Mouse (Mus musculus): ENCODE measurements at regions not wholly inside any gene's neighbourhood (a gene's known extent, or its start where the extent isn't known, plus 50 kb on each side); places are given as distances from the start of the nearest gene placed in this dataset.
"Not testable (repeated sequence)": the region's sequence is repeated elsewhere in the genome, so short reads cannot be mapped to it uniquely, and the experiment has no call there.

- DNase-seq (ENCODE audit: low read depth, low spot score), result no peak
These were observed 166.1 kb downstream of the Akr1d1 start for GRCm38 (mm10) chr6:37696074-37696473.

GRCm38 (mm10) chr6:37703946-37704345 lies 166.7 kb upstream of the Trim24 start:
- no peak for DNase-seq (ENCODE audit: low read depth, low spot score)

DNA sequence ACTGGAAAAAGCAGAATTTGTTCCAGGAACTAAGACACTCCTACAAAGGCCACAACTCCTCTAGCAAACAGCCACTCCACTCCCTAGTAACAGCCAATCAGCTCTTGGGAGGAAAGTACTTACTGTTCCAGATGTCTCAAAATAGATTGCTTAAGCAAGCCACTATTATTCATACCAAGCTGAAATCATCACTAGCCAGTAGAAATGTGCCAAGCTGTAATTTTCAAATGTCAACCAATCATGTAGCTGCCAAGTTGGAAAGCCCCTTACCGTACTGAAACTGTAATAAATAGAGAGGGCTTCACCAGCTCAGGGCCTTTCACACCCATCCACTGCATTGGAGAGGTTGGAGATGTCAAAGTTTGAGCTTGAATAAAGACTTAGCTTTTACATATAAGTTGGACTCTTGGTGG lies 164.9 kb upstream of the Trim24 start:
- no peak for DNase-seq (ENCODE audit: low read depth, low spot score)

DNA sequence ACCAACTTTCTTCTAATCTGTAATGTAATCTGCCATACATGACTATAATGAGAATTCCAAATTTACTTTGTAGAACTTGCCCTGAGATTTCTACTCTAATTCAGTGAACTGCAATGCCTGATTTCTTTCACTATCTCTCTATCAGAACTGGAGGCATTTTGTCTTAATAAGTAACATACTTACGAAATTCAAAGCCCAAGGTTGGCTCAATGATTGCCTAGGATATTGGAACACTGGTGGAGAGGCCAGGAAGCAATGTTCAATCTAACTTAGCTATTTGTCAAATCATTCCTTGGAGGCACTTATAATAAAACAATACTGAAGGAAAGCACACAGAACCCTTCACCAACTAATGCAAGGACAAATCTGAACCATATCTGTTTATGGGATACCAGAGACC lies 162.9 kb upstream of the Trim24 start:
- DNase-seq (ENCODE audit: low read depth, low spot score), result not testable (repeated sequence)

DNA sequence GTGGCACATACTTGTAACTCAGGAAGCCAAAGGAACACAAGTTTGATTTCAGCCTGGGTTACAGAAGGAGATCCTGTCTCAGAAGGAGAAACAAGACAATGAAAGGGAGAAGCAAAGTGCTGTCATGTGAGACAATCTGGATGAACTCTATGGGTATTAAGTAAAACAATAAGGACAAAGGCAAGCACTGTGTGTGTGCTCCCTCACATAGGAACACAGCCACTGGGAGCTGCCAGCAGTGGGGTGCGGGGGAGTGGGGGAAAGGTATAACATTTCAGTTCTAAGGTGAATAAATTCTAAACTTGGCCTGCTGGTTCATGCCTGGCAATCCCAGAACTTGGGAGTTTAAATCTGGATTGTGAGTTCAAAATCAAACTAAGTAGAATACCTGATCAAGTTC lies 158.8 kb upstream of the Trim24 start:
- no peak for DNase-seq (ENCODE audit: low read depth, low spot score)

GRCm38 (mm10) chr6:37713411-37713810 lies 157.2 kb upstream of the Trim24 start:
- DNase-seq (ENCODE audit: low read depth, low spot score), result no peak

DNA sequence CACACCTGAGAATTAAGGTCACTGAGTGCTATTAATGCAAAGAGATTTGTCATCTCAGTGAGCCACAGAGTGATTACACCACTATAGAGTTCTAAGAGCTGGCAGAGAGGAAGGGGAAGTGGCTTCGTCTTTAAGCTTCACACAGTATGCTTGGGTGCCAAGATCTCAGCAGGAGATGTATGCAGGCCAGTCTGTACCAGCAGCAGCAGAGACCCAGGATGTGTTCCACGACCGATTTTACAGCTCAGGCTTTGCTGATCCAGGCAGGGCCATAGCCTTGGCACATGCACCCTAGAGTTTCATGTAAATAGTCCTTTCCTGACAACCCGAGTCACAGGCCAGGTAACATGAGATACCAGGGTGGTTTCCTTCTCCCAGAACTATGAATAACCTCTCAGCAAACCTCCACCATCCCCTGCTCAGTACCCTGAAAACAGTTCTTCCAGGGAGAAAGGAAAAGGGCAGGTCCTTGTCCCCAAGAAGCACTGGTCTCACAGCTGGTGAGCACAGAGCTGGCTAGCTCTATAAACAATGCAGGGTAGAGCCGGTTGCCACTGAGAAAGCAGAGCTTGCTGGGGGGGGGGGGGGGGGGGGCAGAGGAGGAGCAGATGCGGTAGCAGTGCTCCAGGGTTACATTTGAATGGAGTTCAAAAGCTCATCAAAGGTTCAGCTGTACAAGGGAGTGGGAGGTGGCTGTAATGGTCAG lies 156.2 kb upstream of the Trim24 start:
- DNase-seq (ENCODE audit: low read depth, low spot score), result no peak

DNA sequence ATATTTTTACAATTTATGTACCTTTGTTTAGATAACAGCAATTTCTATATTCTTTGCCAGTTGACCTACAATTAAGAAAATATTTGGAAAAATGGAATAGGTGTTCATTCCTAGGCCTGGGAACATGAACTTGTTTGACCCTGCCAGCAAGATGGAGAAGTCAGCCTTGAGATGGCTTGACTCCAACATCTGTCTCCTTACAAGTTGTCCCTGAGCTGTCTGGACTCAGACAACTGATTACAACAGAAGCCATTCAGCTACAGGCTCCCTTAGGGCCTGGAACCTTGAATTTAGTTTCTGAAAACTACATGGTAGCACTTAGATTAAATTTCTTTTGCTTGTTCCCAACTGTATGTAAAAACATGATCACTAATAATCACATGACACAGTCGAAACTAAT lies 148.9 kb upstream of the Trim24 start:
- no peak for DNase-seq (ENCODE audit: low read depth, low spot score)

DNA sequence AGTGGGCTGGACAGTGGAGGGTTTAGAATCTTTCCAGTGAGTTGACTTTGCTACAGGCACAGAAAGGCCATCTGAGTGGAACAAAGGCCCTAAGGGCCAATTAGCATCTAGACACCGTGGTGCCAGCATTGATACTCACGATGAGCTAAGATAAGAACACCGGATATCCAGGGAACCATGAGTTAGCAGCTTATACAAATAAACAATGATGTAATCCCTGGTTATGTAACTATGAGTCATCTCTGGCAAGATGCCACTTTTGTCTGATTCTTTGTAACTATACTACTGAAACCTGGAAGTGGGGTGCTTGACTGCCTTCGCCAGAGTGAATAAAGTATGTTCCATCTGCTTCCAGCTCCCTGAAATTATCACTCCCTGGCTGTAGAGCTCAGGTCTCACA lies 147.3 kb upstream of the Trim24 start:
- DNase-seq (ENCODE audit: low read depth, low spot score), result no peak

GRCm38 (mm10) chr6:37724240-37724639 lies 146.4 kb upstream of the Trim24 start:
- DNase-seq (ENCODE audit: low read depth, low spot score), result no peak

- DNase-seq (ENCODE audit: low read depth, low spot score), result no peak
These were observed 142.0 kb upstream of the Trim24 start for GRCm38 (mm10) chr6:37728621-37729020.

DNA sequence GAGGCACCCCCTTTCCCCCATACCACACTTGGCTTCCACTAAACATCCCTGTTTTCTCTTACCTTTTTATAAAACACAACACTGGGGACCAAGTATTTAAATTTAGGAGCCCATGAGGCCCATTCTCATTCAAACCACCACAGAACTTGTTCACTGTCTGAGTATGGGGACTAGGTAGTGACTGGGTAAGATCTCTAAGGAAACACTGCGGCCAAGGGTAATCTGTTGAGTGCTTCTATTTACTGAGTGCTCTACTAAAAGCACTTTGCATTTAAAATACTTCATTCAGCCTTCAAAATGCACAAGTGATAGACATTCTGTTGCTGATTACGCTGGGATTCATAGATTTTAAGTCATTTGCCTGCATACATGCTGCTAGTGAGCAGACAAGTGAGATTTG lies 141.4 kb upstream of the Trim24 start:
- no peak for DNase-seq (ENCODE audit: low read depth, low spot score)

DNA sequence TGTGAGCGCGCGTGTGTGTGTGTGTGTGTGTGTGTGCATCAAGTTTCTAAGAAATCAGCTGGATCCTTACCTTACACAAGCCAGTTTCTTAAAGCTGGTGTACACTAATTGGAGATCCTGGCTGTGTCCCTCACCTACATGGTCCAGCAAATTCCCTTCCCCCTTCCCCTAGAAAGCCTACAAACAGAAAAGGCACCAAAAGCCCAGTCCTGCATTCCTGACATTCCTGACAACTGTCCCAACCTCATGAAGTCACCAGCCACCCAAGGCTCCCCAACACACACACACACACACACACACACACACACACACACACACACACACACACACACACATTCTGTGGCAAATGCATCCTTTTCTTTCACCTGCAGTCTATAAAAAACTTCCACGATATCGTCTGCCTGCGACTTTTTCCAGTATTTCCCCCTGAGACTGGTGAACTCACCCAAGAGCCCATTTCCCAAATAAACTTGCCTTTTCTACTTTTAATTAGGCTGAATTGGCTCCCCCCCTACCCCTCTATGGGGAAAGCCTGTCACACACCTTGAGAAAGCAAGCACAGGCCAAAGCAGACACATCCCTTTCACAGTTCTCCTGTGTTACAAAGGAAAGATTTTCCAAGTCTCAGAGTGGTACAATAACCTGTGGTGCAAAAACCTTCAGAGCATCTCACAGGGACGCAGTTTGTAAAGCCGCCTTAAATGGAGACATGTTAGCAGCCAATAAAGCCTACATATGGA lies 139.9 kb upstream of the Trim24 start:
- DNase-seq (ENCODE audit: low read depth, low spot score), result no peak

DNA sequence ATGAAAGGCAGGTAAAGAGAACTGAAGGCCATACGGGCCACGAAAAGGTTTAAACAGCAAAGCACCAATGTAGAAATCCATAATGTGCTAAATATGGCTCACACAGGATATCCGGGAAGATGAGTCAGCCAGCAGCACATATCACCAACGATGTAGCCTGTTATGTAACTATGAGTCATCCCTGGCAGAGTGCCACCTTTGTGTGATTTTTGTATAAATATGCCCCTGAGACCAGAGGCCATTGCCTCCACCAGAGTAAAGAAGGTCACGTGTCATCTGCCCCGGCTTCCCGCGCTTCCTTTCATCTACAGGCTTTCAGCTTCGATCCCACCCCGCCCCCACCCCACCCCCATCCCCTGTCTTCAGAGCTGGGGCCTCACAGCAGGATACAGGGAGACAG lies 138.2 kb upstream of the Trim24 start:
- no peak for DNase-seq (ENCODE audit: low read depth, low spot score)

DNA sequence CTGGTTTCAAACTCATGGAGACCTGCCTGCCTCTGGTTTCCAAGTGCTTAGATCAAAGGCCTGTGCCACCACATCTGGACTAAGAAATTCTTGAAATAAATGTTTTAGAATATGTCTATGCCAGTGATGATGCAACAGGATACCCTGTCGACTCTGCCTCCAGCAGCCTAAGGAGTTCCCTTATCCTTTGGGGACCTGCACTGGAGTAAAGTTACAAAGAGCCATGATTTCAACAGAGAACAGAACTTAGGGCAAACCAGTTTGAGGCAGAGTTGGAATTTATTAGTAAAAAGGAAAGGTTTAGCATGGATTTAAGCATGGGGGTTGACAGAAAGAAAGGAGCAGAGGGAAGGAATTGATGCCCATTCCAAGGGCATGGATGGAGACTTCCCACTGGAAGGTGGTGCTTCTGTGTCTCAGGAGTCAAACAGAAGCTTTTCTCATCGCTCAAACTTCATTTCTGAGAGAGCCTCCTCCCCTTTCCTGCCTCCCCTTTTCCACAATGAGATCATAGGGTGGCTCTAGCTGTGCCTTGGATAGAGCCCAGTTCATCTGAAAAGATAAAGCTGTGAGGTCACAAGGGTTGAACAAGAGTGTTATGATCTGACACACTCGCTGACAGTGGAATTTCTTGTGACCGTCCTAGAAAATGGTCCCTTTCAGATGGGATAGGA lies 135.2 kb upstream of the Trim24 start:
- DNase-seq (ENCODE audit: low read depth, low spot score), result no peak

DNA sequence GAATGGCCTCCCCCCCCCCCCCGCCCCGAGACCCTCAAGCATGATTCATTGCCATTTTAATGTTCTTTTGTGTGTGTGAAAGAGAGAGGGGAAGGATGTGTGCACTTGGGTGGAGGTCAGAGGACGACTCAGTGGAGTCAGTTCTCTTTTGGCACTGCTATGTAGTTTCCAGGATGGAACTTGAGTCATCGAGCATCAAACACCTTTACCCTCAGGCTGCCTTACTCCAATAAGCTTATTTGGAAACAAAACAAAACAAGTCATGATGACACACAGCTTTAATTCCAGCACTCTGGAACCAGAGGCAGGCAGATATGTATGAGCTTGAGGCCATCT lies 134.7 kb upstream of the Trim24 start:
- DNase-seq (ENCODE audit: low read depth, low spot score), result no peak

GRCm38 (mm10) chr6:37740982-37741889 lies 129.4 kb upstream of the Trim24 start:
- no peak for DNase-seq (ENCODE audit: low read depth, low spot score)

DNA sequence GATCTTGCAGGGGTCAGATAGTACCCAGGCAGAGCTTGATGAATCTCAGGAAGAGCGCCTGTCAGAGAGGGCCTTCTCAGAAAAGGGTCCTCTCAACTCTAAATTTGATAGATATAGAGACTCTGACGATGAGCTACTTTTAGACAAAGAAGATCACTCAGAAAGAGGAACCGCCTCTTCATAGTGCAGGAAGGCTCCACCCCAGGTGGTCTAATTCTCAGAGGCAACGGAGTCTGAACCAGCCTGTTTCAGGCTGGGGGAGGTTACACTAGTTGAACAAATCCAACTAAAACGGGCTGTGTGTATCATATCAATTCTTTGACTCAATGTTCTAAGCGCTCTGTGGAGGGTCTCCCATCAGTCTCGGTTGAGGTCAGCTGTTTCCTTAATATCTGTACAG lies 128.7 kb upstream of the Trim24 start:
- DNase-seq (ENCODE audit: low read depth, low spot score), result not testable (repeated sequence)

DNA sequence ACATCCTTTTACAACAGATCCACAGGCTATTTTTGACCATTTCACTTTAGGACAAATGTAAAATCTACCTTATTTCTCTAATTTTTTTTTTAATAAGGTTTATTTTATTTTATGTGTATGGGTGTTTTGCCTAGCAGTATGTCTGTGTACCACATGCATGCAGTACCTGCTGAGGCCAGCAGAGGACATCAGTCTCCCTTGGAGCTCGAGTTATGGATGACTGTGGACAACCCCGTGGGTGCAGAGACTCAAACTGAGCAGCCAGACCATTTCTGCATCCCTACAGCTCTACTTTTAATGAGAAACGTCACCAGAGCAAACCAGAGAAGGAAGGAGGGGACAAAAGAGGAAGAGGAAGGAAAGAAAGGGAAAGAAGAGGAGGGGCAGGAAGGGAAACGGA lies 125.9 kb upstream of the Trim24 start:
- no peak for DNase-seq (ENCODE audit: low read depth, low spot score)

DNA sequence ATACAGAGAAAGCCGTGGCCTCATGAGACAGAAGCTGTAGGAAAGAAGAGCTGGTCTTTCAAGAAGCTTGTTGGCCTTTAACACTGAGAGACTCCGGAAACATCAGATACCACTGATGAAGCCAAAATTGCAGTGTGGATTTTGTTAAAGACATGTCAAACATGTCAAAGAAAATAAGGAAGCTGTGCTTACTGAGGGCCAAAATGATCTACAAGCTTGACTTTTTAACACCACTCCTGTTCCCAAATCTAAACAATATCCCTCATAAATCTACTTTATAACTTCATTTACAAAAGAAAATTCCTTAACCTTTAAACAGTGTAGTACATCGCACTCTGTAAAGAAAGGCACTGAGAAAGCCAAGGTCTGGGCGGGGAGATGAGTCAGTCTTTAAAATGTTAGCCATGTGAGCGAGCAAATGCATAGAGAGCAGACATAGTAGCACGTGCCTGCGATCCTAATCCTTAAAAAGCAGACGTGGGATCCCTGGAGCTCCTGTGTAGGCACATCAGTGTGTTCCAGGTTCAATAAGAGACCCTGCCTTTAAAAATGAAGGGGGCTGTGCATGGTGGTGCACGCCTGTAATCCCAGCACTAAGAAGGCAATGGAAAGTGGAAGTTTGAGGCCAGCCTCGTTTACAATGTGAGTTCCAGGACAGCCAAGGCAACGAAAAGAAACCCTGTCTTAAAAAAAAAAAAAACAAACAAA lies 125.1 kb upstream of the Trim24 start:
- no peak for DNase-seq (ENCODE audit: low read depth, low spot score)

DNA sequence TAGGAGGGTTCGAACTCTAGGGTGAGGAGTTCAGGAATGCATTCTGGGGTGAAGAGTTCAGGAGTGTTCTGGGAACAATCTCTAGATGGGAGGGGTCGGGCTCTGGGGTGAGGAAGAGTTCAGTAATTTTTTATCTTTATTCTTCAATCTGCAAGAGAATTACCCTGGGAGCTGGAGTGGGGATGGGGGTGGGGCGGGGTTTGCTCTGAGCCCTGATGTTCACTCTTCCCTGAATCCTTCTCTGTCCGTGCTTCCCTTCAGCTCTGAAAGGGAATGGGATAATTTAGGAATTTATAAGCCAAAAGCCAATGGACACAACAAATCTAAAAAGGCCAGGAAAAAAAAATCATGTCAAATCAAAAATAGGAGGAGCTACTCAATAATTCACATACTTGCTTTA lies 122.8 kb upstream of the Trim24 start:
- not testable (repeated sequence) for DNase-seq (ENCODE audit: low read depth, low spot score)
